Mouse (Mus musculus): Measurements from ENCODE around the gene Hfe. TPM values are rescaled to one million over a fixed set of nuclear protein-coding genes. Genes with fewer than 3 reads are reported as not detected.
"Not testable (repeated sequence)": the region's sequence is repeated elsewhere in the genome, so short reads cannot be mapped to it uniquely, and the experiment has no call there.

Hfe gene
- 1.6 and 2.0 TPM in 2 replicates for polyA plus RNA-seq (2016; fragmentation: Nextera tagmentation; extraction: Ambion mirVana)

GRCm38 (mm10) chr13:23710374-23711089 is at the start of gene Hfe:
Gene Hfe (minus strand): TSS chr13:23710854.
- DNase-seq (ENCODE audit: low spot score) = peak; percentile 66
- no peaks in the 10 kb centered on the region for H3K27me3 ChIP-seq (ENCODE audit: low read depth, poor library complexity, severe bottlenecking)
- peak within 1 kb of the TSS; percentile 78 for H3K27ac ChIP-seq
- 3% methylated on average over 17 of the region's 17 CpGs for WGBS
- peak within 1 kb of the TSS; percentile 51 for H3K4me3 ChIP-seq
- H3K9me3 ChIP-seq (replicated peaks) = no peaks in the 10 kb centered on the region
- H3K4me1 ChIP-seq = peaks cover 28% of the 10 kb centered on the region
- no peaks in the 10 kb centered on the region for H3K36me3 ChIP-seq

GRCm38 (mm10) chr13:23759916-23760239 is 49.2 kb upstream of the Hfe start:
- Histone ChIP-seq H3K27ac (peak overlapping the region; percentile 92), H3K36me3 (no peaks in the 10 kb centered on the region), H3K4me3 (peak overlapping the region; percentile 59), H3K9me3 (replicated peaks) (no peaks in the 10 kb centered on the region), H3K27me3 (ENCODE audit: low read depth, poor library complexity, severe bottlenecking) (no peaks in the 10 kb centered on the region), H3K4me1 (peaks cover 33% of the 10 kb centered on the region)
- peak; percentile 56 for DNase-seq (ENCODE audit: low spot score)
- WGBS = 74% methylated on average over 1 of the region's 1 CpGs

GRCm38 (mm10) chr13:23759251-23759771 is 48.7 kb upstream of the Hfe start:
- peak; percentile 26 for DNase-seq (ENCODE audit: low spot score)
- peak overlapping the region; percentile 92 for H3K27ac ChIP-seq

GRCm38 (mm10) chr13:23757921-23758320 is 47.3 kb upstream of the Hfe start:
- WGBS = 56% methylated on average over 3 of the region's 3 CpGs
- DNase-seq (ENCODE audit: low spot score) = no peak

More at GRCm38 (mm10) chr13:23759251-23759771, 48.7 kb upstream of the Hfe start:
- 73% methylated on average over 3 of the region's 3 CpGs for WGBS
- Histone ChIP-seq H3K9me3 (replicated peaks) (no peaks in the 10 kb centered on the region), H3K27me3 (ENCODE audit: low read depth, poor library complexity, severe bottlenecking) (no peaks in the 10 kb centered on the region), H3K4me1 (peaks cover 27% of the 10 kb centered on the region), H3K36me3 (no peaks in the 10 kb centered on the region), H3K4me3 (no peak overlapping the region)

GRCm38 (mm10) chr13:23757211-23757773 is 46.6 kb upstream of the Hfe start:
- peaks cover 12% of the 10 kb centered on the region for H3K4me1 ChIP-seq
- peak overlapping the region; percentile 52 for H3K4me3 ChIP-seq
- H3K36me3 ChIP-seq = no peaks in the 10 kb centered on the region
- no peaks in the 10 kb centered on the region for H3K27me3 ChIP-seq (ENCODE audit: low read depth, poor library complexity, severe bottlenecking)
- no peaks in the 10 kb centered on the region for H3K9me3 ChIP-seq (replicated peaks)
- 2% methylated on average over 22 of the region's 23 CpGs for WGBS
- peak overlapping the region; percentile 92 for H3K27ac ChIP-seq
- DNase-seq (ENCODE audit: low spot score) = peak; percentile 68

More at GRCm38 (mm10) chr13:23757921-23758320, 47.3 kb upstream of the Hfe start:
- H3K4me3 ChIP-seq = peak overlapping the region; percentile 52
- no peaks in the 10 kb centered on the region for H3K27me3 ChIP-seq (ENCODE audit: low read depth, poor library complexity, severe bottlenecking)
- no peaks in the 10 kb centered on the region for H3K36me3 ChIP-seq
- H3K27ac ChIP-seq = peak overlapping the region; percentile 92
- H3K4me1 ChIP-seq = peaks cover 15% of the 10 kb centered on the region
- no peaks in the 10 kb centered on the region for H3K9me3 ChIP-seq (replicated peaks)

GRCm38 (mm10) chr13:23756790-23757189 is 46.1 kb upstream of the Hfe start, which contains the start of gene Hist1h4b:
Gene Hist1h4b (plus strand): TSS chr13:23757013.
- no peaks in the 10 kb centered on the region for H3K36me3 ChIP-seq
- H3K27me3 ChIP-seq (ENCODE audit: low read depth, poor library complexity, severe bottlenecking) = no peaks in the 10 kb centered on the region
- H3K4me3 ChIP-seq = peak within 1 kb of the TSS; percentile 52
- peak within 1 kb of the TSS; percentile 92 for H3K27ac ChIP-seq
- H3K9me3 ChIP-seq (replicated peaks) = no peaks in the 10 kb centered on the region
- DNase-seq (ENCODE audit: low spot score) = peak; percentile 91
- peaks cover 12% of the 10 kb centered on the region for H3K4me1 ChIP-seq
- 0% methylated on average over 19 of the region's 22 CpGs for WGBS

GRCm38 (mm10) chr13:23755000-23755399 is 44.3 kb upstream of the Hfe start:
- H3K27ac ChIP-seq = peak overlapping the region; percentile 92
- H3K36me3 ChIP-seq = no peaks in the 10 kb centered on the region
- no peak for DNase-seq (ENCODE audit: low spot score)
- peaks cover 7% of the 10 kb centered on the region for H3K4me1 ChIP-seq
- H3K4me3 ChIP-seq = no peak overlapping the region
- H3K27me3 ChIP-seq (ENCODE audit: low read depth, poor library complexity, severe bottlenecking) = no peaks in the 10 kb centered on the region
- H3K9me3 ChIP-seq (replicated peaks) = no peaks in the 10 kb centered on the region

GRCm38 (mm10) chr13:23753314-23754078 is 42.8 kb upstream of the Hfe start:
- H3K27ac ChIP-seq = peak overlapping the region; percentile 87
- H3K27me3 ChIP-seq (ENCODE audit: low read depth, poor library complexity, severe bottlenecking) = no peaks in the 10 kb centered on the region
- no peaks in the 10 kb centered on the region for H3K9me3 ChIP-seq (replicated peaks)
- H3K4me3 ChIP-seq = peak overlapping the region; percentile 51
- no peaks in the 10 kb centered on the region for H3K36me3 ChIP-seq
- WGBS = 63% methylated on average over 4 of the region's 4 CpGs
- peaks cover 7% of the 10 kb centered on the region for H3K4me1 ChIP-seq
- peak; percentile 22 for DNase-seq (ENCODE audit: low spot score)

- peak overlapping the region; percentile 51 for H3K4me3 ChIP-seq
- H3K4me1 ChIP-seq = peaks cover 15% of the 10 kb centered on the region
- no peaks in the 10 kb centered on the region for H3K9me3 ChIP-seq (replicated peaks)
- WGBS = 7% methylated on average over 6 of the region's 6 CpGs
- H3K27ac ChIP-seq = peak overlapping the region; percentile 87
- DNase-seq (ENCODE audit: low spot score) = no peak
- no peaks in the 10 kb centered on the region for H3K27me3 ChIP-seq (ENCODE audit: low read depth, poor library complexity, severe bottlenecking)
- H3K36me3 ChIP-seq = no peaks in the 10 kb centered on the region
Measured at GRCm38 (mm10) chr13:23752742-23753172, 42.1 kb upstream of the Hfe start.

- H3K27me3 ChIP-seq (ENCODE audit: low read depth, poor library complexity, severe bottlenecking) = not testable (repeated sequence)
- peak within 1 kb of the TSS; percentile 51 for H3K4me3 ChIP-seq
- WGBS = 0% methylated on average over 23 of the region's 47 CpGs
Measured at GRCm38 (mm10) chr13:23752067-23752741, 41.5 kb upstream of the Hfe start, which contains the start of gene Hist1h3b. Gene Hist1h3b (plus strand): TSS chr13:23752267.

GRCm38 (mm10) chr13:23751478-23751956 is 40.9 kb upstream of the Hfe start:
- peak overlapping the region; percentile 98 for H3K27ac ChIP-seq
- DNase-seq (ENCODE audit: low spot score) = peak; percentile 45
- H3K36me3 ChIP-seq = no peaks in the 10 kb centered on the region
- peaks cover 17% of the 10 kb centered on the region for H3K4me1 ChIP-seq
- peak overlapping the region; percentile 51 for H3K4me3 ChIP-seq
- H3K9me3 ChIP-seq (replicated peaks) = no peaks in the 10 kb centered on the region
- no peaks in the 10 kb centered on the region for H3K27me3 ChIP-seq (ENCODE audit: low read depth, poor library complexity, severe bottlenecking)
- WGBS = 2% methylated on average over 11 of the region's 11 CpGs

More at GRCm38 (mm10) chr13:23752067-23752741, 41.5 kb upstream of the Hfe start, which contains the start of gene Hist1h3b:
- not testable (repeated sequence) for H3K36me3 ChIP-seq; H3K9me3 ChIP-seq (replicated peaks)
- peak within 1 kb of the TSS; percentile 98 for H3K27ac ChIP-seq
- peaks cover 14% of the 10 kb centered on the region for H3K4me1 ChIP-seq
- DNase-seq (ENCODE audit: low spot score) = peak; percentile 89

- peak within 1 kb of the TSS; percentile 98 for H3K27ac ChIP-seq
- H3K9me3 ChIP-seq (replicated peaks); H3K27me3 ChIP-seq (ENCODE audit: low read depth, poor library complexity, severe bottlenecking); H3K36me3 ChIP-seq: not testable (repeated sequence)
- H3K4me3 ChIP-seq = peak within 1 kb of the TSS; percentile 51
- peaks cover 17% of the 10 kb centered on the region for H3K4me1 ChIP-seq
- DNase-seq (ENCODE audit: low spot score) = peak; percentile 82
- WGBS = 2% methylated on average over 32 of the region's 47 CpGs
Measured at GRCm38 (mm10) chr13:23750839-23751477, 40.3 kb upstream of the Hfe start, which contains the start of gene Hist1h2ab. Gene Hist1h2ab (plus strand): TSS chr13:23751126.

Data from limb, embryonic 10.5 days (tissue).